Mouse (Mus musculus) left cerebral cortex, postnatal 4 days (tissue): ENCODE measurements around the gene Rnf169. TPM values are rescaled to one million over a fixed set of nuclear protein-coding genes. Genes with fewer than 3 reads are reported as not detected.

Experiments used
- DNase-seq: peaks from one replicate; pipeline ENCODE4 v3.0.0-alpha.2; 2022
- intact Hi-C: fragments of 180-260 bp; cut with DNase I; formaldehyde crosslinking; loops from one replicate; pipeline ENCODE4 v1.15.1; 2025
- total RNA-seq, 2 experiments: library from RNA; stranded (reverse); gene quantifications; 2 replicates each; pipeline ENCODE4 v1.2.3; 2021

The Rnf169 gene
- total RNA-seq, 2 experiments from 2014 or later, result 25.4 to 27.1 TPM

GRCm38 (mm10) chr7:99902918-99903665 lies 77.2 kb downstream of the Rnf169 start:
- intact Hi-C loops, result no loop called here
- DNase-seq, result no peak

GRCm38 (mm10) chr7:99902208-99902607 lies 78.0 kb downstream of the Rnf169 start:
- no peak for DNase-seq
- intact Hi-C loops, result no loop called here

- intact Hi-C loops, result no loop called here
- DNase-seq, result no peak
Observed at GRCm38 (mm10) chr7:99896905-99897304, 83.3 kb downstream of the Rnf169 start.

DNA sequence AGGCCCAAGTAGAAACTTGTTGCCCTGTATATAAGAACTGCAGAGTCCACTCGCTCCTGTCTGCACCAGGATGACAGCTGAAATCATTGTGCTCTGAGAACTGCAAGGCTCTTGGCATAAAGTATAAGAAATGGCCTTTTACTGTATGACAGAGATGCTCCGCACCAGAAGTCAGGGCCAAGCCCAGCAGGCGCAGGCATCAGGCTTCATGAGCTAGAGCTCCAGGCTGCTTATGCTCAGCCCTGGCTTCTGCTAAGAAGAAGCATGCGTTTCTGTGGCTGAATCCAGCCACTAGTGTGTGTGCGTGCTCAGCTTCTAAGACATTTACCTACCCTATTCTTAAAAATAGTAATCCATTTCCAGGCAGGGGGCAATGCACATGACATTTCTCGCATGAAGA lies 85.8 kb downstream of the Rnf169 start:
- intact Hi-C loops, result no loop called here
- DNase-seq, result peak; percentile 31

GRCm38 (mm10) chr7:99893967-99894366 lies 86.3 kb downstream of the Rnf169 start:
- DNase-seq, result no peak
- intact Hi-C loops, result no loop called here

GRCm38 (mm10) chr7:99892351-99892750 lies 87.9 kb downstream of the Rnf169 start:
- DNase-seq, result no peak

DNA sequence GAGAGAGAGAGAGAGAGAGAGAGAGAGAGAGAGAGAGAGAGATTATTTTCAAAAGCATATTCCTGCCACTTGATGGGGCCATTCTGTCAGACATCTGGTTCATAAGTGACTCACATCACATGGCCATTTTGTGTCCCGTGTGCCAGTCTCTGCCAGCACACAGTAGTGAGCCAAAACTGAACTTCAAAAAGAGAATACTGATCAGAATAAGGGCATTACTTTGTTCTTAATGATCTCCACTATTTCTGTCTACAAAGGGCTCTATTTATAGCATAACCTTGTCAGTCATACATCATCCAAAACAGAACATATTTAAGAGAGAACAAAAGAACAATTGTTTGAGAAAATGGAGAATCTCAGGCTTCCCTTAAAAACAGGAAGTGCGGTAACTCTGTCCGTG lies 88.8 kb downstream of the Rnf169 start:
- no peak for DNase-seq
- intact Hi-C loops, result no loop called here

More at GRCm38 (mm10) chr7:99892351-99892750, 87.9 kb downstream of the Rnf169 start:
- intact Hi-C loops, result no loop called here

DNA sequence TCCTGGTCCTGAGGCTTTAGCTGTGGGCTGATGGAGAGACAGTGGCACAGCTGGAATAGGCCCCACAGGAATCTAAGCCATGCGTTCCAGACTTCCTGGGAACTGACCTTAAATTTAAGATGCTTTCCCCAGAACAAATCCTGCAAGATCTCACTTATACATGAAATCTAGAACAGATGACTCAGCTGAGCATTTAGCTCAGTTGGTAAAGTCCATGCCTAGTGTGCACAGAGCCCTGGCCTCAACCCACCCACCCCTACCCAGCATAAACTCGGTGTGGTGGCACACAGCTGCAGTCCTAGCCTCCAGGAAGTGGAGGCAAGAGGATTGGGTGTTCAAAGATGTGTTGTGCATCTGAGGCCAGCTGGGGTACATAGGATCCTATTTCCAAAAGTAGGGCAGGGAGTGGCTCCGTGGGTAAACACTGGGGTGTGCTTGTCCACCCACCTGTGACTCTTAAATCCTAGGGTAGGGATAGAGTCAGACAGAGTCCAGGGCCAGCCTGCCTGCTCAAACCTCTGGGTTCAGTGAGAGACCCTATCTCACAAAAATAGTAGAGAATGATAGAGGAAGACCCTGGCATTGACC lies 90.0 kb downstream of the Rnf169 start:
- intact Hi-C loops, result no loop called here
- DNase-seq, result no peak

DNA sequence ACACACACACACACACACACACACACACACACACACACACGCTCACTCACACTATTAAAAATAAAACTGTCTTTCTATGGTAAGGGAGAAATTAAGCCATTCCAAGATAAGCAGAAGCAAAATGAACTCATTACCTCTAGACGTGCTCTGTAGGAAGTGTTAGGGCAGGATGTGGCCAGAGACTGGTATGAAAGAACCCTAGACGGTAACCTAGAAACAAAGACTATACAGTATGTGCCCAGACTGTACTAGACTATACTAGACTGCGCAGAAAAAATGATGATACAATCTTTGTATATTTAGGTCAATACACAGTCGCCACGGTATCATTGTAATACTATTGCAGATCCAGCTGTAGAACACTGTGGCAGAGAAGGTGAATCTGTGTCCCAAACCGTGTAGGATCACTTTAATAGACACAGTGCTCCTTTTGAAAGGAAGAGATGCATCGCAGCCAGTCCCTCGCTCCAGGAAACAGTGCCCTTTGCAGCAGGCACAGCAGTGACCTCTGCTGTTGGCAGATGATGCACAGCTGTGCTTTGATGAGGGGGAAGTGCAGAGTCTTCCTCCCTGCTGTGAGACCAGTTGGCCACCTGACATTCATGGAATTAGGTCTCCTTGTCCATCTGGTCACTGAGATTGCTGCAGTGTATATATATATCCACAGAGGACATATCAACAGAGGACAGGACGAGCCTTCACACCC lies 90.9 kb downstream of the Rnf169 start:
- intact Hi-C loops, result no loop called here
- peak; percentile 18 for DNase-seq

GRCm38 (mm10) chr7:99887743-99888142 lies 92.5 kb downstream of the Rnf169 start:
- intact Hi-C loops, result no loop called here
- DNase-seq, result no peak

GRCm38 (mm10) chr7:99887230-99887735 lies 93.0 kb downstream of the Rnf169 start:
- intact Hi-C loops, result no loop called here
- no peak for DNase-seq

- no peak for DNase-seq
- intact Hi-C loops, result loop anchor here (5.0 kb wide), 1 partner anchor 261 kb away; no protein-coding TSS in a partner anchor
Observed at GRCm38 (mm10) chr7:99878254-99878653, 102.0 kb downstream of the Rnf169 start.

DNA sequence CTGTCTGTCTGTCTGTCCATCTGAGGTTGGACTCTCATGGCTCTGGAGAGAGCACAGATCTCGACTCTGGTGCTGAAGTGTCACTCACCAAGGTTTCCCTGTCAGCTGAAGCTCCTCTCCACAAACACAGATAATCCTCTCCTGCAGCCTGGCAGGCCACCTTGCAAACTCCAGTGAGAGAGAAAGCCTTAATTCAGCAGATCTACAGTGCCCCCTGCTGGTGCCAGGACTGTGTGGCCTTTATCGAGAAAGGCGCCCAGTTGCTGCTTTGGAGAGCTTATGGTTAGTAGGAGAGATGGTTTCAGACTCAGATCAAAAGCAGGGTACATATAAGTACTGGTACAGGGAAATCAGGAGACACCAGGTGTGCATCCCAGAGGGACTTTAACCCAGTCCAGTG lies 103.9 kb downstream of the Rnf169 start:
- peak; percentile 86 for DNase-seq
- intact Hi-C loops, result loop anchor here (5.0 kb wide), 1 partner anchor 259 kb away; no protein-coding TSS in a partner anchor

GRCm38 (mm10) chr7:99875891-99876290 lies 104.4 kb downstream of the Rnf169 start:
- DNase-seq, result no peak
- intact Hi-C loops, result loop anchor here (5.0 kb wide), 1 partner anchor 259 kb away; no protein-coding TSS in a partner anchor

GRCm38 (mm10) chr7:99873965-99874364 lies 106.3 kb downstream of the Rnf169 start:
- DNase-seq, result no peak
- intact Hi-C loops, result no loop called here

Other genes with a start within 250 kb of the Rnf169 start
- not detected for gene Olfr521, start 216.9 kb downstream of the Rnf169 start, total RNA-seq
- gene Neu3, start 152.0 kb downstream of the Rnf169 start, total RNA-seq, result 1 to 10 TPM; 2.4 to 2.5 TPM
- gene Xrra1, start 121.3 kb downstream of the Rnf169 start, total RNA-seq, result 1 to 10 TPM in 1 of 2 experiments, under 1 TPM in 1; 0.64 to 1.4 TPM
- 10 to 100 TPM; 83.1 to 90.7 TPM for gene Spcs2, start 117.0 kb downstream of the Rnf169 start, total RNA-seq
- not detected for gene Chrdl2, start 25.7 kb upstream of the Rnf169 start, total RNA-seq
- gene Pold3, start 141.1 kb upstream of the Rnf169 start, total RNA-seq, result 10 to 100 TPM; 49.6 to 51.8 TPM
- 1 to 10 TPM; 6.8 to 7.6 TPM for gene Lipt2, start 178.8 kb upstream of the Rnf169 start, total RNA-seq
- gene Kcne3, start 196.1 kb upstream of the Rnf169 start, total RNA-seq, result not detected
- 100 to 1,000 TPM; 266 to 271 TPM for gene Pgm2l1, start 246.9 kb upstream of the Rnf169 start, total RNA-seq